In the genomic region with DNA sequence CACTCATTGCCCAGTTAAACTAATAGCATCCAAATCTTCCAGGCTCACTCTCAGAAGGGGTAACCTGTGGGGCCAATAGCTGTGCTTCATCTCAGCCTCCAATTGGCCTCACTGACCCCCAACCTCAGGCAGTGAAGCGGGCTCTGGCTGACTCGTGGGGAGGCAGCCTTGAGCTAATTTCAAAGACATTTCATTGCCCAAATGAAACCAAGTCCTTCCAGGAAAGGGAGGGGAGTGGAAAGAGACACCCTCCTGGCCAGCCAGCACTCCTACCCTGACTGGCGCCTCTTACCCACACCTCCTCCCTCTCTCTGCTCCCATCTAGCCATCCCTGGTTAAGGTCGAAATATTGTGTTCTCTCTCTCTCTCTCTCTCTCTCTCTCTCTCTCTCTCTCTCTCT, we compare ENCODE assay signal across 26 mouse cellular contexts. TPM values are rescaled to one million over a fixed set of nuclear protein-coding genes. Genes with fewer than 3 reads are reported as not detected.
"Had no signal": no experiment of that assay in that cellular context is flagged by ENCODE, and none has a peak within 500 bp of the region (broad histone marks: within the 10 kb centered on the region; RNA-seq: fewer than 3 reads in every experiment).

No protein-coding gene starts in this region.

- H3K9me3 ChIP-seq: midbrain, embryonic 12.5 days; midbrain, embryonic 15.5 days; neural tube, embryonic 12.5 days; neural tube, embryonic 15.5 days; stomach, embryonic 15.5 days had no signal

- DNase-seq: kidney, adult 8-10 months; kidney, postnatal 14 days; kidney, postnatal 4 days; liver, postnatal 0 days; lung, embryonic 14.5 days; retina, postnatal 1 day; right cerebral cortex, postnatal 25 days; spleen, adult 18-20 months; thymus, postnatal 25 days had no signal

- H3K4me1 ChIP-seq: midbrain, embryonic 12.5 days; midbrain, embryonic 15.5 days; neural tube, embryonic 12.5 days; neural tube, embryonic 15.5 days; stomach, embryonic 15.5 days had no signal

- H3K4me2 ChIP-seq: liver, embryonic 11.5 days; lung, embryonic 14.5 days; midbrain, embryonic 12.5 days; midbrain, embryonic 15.5 days; neural tube, embryonic 12.5 days; neural tube, embryonic 15.5 days; stomach, embryonic 15.5 days had no signal

- H3K27ac ChIP-seq: liver, embryonic 14.5 days; macrophage; midbrain, embryonic 12.5 days; midbrain, embryonic 15.5 days; neural tube, embryonic 12.5 days; neural tube, embryonic 15.5 days; stomach, embryonic 15.5 days had no signal

- H3K4me3 ChIP-seq: midbrain, embryonic 12.5 days; midbrain, embryonic 15.5 days; neural tube, embryonic 12.5 days; neural tube, embryonic 15.5 days; stomach, embryonic 15.5 days had no signal

- H3K36me3 ChIP-seq: midbrain, embryonic 12.5 days; midbrain, embryonic 15.5 days; neural tube, embryonic 12.5 days; neural tube, embryonic 15.5 days; stomach, embryonic 15.5 days had no signal

- ATAC-seq: midbrain, embryonic 15.5 days had no signal

- H3K9ac ChIP-seq: liver, embryonic 14.5 days; liver, postnatal 0 days; lung, embryonic 14.5 days; midbrain, embryonic 12.5 days; midbrain, embryonic 15.5 days; neural tube, embryonic 12.5 days; neural tube, embryonic 15.5 days; stomach, embryonic 15.5 days had no signal

- H3K27me3 ChIP-seq: midbrain, embryonic 12.5 days; midbrain, embryonic 15.5 days; neural tube, embryonic 12.5 days; neural tube, embryonic 15.5 days; stomach, embryonic 15.5 days had no signal

RNA-seq across cellular contexts. Expression of gene Atp2b3, which starts 12.7 kb away (rescaled TPM):
- total RNA-seq: megakaryocyte, adult 5-6 weeks had no signal
- polyA plus RNA-seq: liver, embryonic 14.5 days; liver, postnatal 0 days; lung, embryonic 14.5 days; lung, postnatal 0 days; thymus, postnatal 0 days had no signal

RNA-seq across cellular contexts. Expression of gene Trex2, which starts 55.0 kb away (rescaled TPM):
- total RNA-seq: layer of hippocampus, adult 18-20 months; layer of hippocampus, postnatal 14 days; left cerebral cortex, adult 8-10 months; left cerebral cortex, postnatal 25 days; megakaryocyte, adult 5-6 weeks had no signal
- polyA plus RNA-seq: kidney, embryonic 16.5 days; limb, embryonic 11.5 days; liver, embryonic 11.5 days; liver, embryonic 14.5 days; liver, postnatal 0 days; macrophage; midbrain, embryonic 12.5 days; midbrain, embryonic 15.5 days; neural tube, embryonic 12.5 days; neural tube, embryonic 15.5 days had no signal
